Mouse (Mus musculus) cerebellum, adult (tissue): ENCODE results near the gene Lig4.

ENCODE experiments used
- ATAC-seq: cut with Nextera tagmentation; 2 replicates; pipeline ENCODE4 v1.9.2; 2017; ENCODE audit warnings: mild to moderate bottlenecking, moderate library complexity, mixed read lengths; ENCODE audit not compliant: insufficient number of reproducible peaks, low FRiP score, low TSS enrichment

Gene Lig4

DNA sequence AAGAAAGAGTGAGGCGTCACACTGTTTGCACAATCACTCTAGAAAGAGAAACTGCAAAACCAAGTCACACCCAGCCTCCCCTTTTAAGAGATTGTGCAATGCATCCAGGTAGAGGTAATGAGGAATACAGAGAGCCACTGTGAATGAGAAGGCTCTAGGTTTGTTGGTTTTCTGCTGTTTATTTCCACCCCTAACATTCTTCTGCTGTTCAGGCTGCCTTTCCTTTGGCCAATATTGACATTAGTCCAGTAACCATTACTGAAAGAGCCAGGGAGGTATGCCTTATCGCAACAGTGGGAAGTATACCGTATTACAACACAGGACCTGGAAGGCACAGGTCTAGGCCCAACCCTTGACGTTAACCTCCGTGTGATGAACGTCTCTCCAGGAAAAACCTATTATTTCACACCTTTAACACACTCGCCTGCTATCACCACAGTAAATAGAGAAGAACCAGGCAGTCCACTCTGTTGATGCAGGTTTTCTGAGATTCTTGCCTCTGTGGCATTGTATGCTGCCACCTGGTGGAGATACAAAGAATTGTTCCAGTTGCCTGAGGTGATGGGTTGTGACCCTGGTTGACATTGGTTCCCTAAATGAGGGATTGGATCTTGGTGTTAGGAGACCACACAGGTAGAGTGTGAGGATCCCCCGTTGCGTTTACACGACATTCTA, 42.5 kb downstream of the Lig4 start:
- ATAC-seq, result peak; percentile 76

DNA sequence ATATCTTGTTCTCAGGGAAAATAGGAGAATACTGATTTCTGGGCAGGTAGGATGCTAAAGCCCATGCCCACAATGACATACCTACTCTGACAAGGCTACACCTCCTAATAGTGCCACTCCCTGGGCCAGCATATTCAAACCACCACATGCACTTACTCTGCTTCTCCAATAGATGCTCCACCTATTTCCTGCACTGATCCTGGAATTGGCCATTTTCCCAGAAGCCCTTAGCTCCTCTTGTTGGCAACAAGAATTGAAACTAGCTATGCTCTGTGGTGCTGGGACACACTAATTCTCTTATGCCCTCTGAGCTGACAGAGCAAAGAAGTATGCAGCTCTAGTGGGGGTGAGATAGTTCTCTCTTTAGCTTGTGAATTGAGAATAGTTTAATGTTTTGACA, 44.8 kb downstream of the Lig4 start:
- no peak for ATAC-seq

DNA sequence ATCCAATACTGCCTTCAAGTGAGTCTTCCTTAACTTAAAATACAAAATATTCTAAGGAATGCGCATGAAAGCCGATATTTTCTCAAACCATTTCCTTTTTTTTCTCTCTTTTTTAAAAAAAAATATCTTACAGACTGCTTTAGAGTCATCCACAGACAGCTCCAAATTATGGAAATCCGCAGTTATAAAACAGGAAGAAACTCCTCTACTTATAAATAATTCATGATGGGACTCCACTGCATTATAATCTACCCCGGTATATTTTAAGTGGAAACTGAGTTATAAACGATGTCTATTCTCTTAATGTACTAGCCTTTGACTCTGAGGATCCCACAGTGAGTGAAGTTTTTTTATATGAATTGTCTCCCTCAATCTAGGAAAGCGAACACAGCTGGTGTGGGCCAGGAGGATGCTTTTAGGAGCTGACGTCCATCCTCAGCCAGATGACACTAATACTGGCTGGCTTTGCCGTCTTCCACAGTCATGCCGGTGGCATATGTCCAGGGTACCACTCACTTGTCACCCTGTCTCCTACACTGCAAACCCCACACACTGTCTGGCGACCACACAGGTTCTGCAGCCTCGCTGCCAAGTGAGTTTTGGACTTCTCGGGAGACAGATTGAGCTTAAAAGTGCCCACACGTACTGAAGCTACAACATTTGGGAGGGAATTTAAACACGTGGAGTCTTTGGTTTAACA, 47.6 kb downstream of the Lig4 start:
- no peak for ATAC-seq
